Mouse (Mus musculus): ENCODE results near the gene Anp32b.
A peak's percentile ranks its signal among the peaks of the same experiment; 100 is the strongest.

Anp32b gene

GRCm38 (mm10) chr4:46452855-46453719, 2.4 kb downstream of the Anp32b start:
- DNase-seq (ENCODE audit: low read depth) = peak; percentile 54

DNA sequence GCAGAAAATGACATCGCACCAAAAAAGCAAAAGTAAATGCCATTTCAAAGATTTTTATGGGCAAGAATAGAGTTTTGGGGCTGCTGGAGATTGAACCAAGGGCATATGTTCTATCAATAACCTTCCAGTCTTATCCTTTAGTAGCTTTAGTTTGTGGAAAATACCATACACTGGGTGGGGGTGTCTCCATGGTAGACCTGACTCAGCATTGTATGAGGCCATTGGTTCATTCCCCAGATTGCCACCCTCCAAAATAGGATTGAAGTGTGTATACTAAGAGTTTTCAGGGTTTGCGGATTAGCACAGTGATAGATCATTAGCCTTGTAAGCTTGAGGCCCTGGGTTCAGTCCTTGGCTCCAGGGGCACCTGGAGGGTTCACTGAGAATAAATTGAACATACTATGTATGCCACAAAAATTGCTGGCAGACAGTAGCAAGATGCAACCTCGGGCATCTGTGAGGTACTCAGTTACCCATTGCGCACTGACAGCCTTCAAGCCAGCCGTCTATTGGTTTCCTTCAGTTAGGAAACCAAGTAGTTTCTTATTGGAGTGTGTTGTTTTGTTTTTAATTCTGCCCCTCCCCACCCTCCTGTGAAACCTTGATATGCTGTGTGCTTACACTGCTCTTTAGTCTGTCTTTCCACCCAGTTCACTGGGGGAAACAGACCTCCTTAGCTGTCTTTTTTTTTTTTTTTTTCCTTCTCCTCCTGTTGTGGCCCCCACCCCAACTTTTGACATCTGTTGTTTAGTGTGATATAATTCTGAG, 3.6 kb downstream of the Anp32b start:
- DNase-seq (ENCODE audit: low read depth) = peak; percentile 76

GRCm38 (mm10) chr4:46456762-46457161, 6.1 kb downstream of the Anp32b start:
- DNase-seq (ENCODE audit: low read depth) = peak; percentile 35

- no peak for DNase-seq (ENCODE audit: low read depth)
These were observed 6.5 kb downstream of the Anp32b start for GRCm38 (mm10) chr4:46457186-46457585.

GRCm38 (mm10) chr4:46458411-46458810, 7.7 kb downstream of the Anp32b start:
- DNase-seq (ENCODE audit: low read depth) = peak; percentile 53

DNA sequence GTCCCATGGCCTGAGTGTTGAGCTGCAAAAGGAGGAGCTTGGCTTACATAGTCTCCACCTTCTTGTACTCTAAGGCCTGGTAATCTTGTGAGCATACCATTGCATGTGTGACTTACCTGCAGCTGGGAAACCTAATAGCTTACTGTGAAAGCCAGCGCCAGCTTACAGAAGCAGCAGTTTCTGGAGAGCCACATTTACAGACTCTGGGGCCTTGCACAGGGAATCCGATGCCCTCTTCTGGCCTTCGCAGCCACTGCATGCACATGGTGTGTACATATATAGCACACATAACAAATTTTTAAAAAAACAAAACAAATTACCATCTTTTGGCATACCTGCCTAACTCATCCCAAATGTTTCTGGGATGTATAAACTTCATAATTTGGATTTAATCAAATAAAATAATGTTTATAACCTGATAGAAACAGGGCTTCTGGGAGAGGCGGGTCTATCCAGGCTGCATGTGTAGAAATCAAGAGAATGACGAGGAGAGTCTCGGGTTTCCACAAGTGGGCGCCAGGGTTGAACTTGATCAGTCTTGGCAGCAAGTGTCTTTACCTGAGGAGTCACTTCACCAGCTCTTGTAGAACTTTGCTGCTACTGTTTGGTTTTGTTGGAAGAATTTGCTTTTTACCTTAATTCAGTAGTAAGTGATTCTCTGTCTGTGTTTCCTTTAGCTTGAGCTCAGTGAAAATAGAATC, 12.6 kb downstream of the Anp32b start:
- peak; percentile 74 for DNase-seq (ENCODE audit: low read depth)

- DNase-seq (ENCODE audit: low read depth) = peak; percentile 38
These were observed 15.0 kb downstream of the Anp32b start for GRCm38 (mm10) chr4:46465740-46466139.

- no peak for DNase-seq (ENCODE audit: low read depth)
These were observed 24.4 kb downstream of the Anp32b start for GRCm38 (mm10) chr4:46475101-46475500.

DNA sequence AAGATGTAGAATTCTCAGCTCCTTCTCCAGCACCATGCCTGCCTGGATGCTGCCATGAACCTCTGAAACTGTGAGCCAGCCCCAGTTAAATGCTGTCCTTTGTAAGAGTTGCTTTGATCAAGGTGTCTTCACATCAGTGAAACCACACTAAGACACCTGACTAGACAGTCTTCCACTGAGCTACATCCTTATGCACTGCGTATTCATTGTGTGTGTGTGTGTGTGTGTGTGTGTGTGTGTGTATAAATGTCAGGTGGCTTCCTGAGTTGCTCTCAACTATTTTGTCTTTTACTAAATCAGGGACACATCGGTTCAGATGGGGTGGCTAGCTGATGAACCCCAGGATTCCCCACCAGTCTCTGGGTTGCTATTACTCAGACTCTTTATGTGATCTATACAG, 28.4 kb downstream of the Anp32b start:
- peak; percentile 35 for DNase-seq (ENCODE audit: low read depth)

DNA sequence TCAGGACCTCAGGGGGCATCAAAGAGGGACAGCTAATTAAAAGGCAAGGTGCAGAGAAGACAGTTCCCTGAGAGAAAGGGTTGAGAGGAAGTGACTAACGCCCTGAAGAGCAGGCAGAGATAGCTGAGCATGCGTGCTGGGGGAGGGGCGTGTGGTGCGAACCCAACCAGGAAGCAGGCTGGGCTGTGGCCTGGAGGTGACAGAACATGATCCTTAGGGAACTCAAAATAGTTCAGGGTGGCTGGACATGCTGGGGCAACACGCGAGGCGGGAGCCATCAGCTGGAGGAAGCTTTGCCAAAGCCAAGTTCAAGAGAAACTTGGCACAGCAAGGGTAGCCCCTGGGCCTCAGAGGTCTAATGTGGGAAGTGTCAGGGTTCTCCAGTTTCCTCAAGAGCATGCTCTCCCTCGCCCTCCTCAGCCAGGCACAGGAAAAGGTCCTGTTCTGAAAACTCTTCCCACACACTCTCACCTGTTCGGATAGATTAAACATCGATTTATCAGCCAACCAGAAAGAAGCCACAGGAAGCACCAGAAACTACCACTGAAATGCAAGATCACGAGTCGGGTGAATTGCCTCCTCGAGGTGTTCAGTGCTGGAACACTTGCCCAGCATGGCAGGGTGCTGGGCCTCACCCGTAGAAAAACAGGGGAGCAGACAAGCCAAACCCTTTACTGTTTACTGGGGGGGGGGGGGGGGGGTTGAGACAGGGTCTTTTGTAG, 35.2 kb downstream of the Anp32b start:
- DNase-seq (ENCODE audit: low read depth) = peak; percentile 91

- no peak for DNase-seq (ENCODE audit: low read depth)
These were observed 36.6 kb downstream of the Anp32b start for GRCm38 (mm10) chr4:46487348-46487747.

DNA sequence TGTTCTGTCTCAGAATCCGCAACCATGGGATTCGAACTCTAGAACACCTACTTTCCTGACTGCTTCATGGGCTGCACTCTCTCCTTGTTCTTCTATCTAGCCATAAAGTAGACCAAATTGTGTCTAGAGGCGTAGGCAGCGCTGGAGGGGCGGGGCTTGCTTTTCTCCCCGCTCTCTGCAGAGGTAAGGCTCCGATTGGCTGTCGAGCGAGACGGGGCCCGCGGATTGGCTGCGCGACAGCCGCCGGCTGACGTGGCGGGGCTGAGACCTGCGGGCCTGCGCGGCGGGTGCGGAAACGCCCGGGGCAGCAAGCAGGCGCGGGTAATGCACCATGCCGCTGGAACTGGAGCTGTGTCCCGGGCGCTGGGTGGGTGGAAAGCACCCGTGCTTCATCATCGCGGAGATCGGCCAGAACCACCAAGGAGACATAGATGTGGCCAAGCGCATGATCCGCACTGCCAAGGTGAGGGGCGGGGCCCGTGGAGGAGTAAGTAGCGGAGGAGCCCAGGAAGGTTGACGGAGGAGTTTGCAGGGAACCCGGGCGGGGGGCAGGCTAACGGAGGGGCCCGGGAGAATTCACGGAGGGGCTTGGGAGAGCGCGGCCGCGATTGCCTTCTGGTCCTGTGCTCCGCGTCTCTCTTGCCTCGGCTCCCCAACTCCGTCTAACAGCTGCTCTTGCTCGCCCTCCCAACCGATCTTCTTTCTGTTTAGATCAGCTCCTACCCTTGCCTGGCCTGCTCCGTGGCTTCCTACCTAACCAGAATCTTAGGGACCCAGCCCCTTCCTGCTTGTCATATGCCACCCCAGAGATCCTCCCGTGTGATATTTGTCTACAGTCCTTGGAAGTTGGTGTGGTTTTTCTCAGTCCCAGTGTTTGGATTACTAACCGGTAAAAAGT, 38.6 kb downstream of the Anp32b start, which contains the start of gene Nans:
Nans (plus strand) TSS at position 221 of the 898 bp plus-strand sequence.
- peak; percentile 96 for DNase-seq (ENCODE audit: low read depth)

DNA sequence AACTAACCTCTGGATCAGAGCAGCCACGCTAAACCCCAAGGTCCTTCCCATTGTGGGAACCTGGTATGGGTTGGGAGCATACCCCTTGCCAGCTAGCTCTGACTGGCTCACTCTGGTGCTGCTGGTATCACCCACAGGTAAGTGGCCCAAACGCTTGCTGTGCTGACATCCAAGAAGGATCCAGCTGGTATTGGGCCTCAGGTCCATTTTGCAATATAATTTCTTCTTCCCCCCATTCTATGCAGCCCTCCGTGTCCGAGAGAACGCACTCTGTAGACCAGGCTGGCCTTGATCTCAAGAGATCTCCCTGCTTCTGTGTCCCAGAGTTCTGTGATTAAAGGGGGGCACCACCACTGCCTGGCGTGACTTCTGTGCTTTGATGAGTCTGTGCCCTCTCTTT, 42.4 kb downstream of the Anp32b start:
- no peak for DNase-seq (ENCODE audit: low read depth)

- DNase-seq (ENCODE audit: low read depth) = no peak
These were observed 44.8 kb downstream of the Anp32b start for GRCm38 (mm10) chr4:46495543-46495942.

DNA sequence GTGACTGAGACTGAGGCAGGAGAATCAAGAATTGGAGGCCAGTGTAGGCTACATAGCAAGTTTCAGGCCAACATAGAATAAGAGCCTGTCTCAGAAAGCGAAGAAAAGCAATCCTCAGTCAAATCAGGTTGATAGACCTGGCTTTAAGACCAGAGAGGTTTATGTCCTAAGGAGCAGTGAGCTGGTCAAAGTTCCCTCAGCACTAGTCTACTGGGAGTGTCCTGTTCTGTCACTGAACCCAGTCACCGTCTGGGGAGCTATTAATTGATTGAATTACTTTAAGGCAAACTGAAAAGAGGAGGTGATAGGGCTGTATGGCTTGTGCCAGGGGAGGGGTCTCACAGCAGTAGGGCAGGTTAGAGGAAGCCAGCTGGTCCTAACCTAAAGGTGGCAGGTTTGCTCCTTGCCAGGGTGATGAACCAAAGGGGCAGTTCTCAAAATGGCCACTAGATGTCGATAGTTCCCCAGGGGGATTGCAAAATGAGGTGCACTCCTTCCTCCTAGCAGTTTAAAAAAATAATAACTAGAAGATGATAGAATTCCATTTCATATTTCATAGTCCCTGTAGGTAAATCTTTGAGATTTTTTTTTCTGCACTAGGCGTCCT, 46.7 kb downstream of the Anp32b start:
- DNase-seq (ENCODE audit: low read depth) = peak; percentile 93

- DNase-seq (ENCODE audit: low read depth) = no peak
These were observed 47.8 kb downstream of the Anp32b start for GRCm38 (mm10) chr4:46498511-46498910.

DNA sequence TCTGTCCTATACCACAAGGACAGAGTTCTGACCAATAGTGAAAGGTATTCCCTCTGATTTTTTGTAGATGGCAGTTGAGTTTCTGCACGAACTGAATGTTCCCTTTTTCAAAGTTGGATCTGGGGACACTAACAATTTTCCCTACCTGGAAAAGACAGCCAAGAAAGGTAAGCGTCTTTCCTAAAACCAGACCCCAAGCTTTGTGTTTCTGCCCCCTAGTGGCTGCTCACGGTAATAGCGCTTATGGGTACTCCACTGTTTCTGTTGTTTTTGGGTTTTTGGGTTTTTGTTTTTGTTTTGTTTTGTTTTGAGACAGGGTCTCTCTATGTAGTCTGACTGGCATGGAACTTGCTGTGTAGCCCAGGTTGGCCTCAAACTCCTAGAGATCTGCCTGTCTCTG, 48.3 kb downstream of the Anp32b start:
- peak; percentile 81 for DNase-seq (ENCODE audit: low read depth)

GRCm38 (mm10) chr4:46502606-46503502, 52.2 kb downstream of the Anp32b start:
- no peak for DNase-seq (ENCODE audit: low read depth)

GRCm38 (mm10) chr4:46503881-46504280, 53.2 kb downstream of the Anp32b start:
- no peak for DNase-seq (ENCODE audit: low read depth)

All from induced T-regulatory cell, adult 2 months (primary cell).